Mouse (Mus musculus) left cerebral cortex, postnatal 14 days (tissue): Measurements from ENCODE around the gene Inip. TPM values are rescaled to one million over a fixed set of nuclear protein-coding genes. Genes with fewer than 3 reads are reported as not detected.

Source experiments
- DNase-seq, 2 experiments: peaks; one replicate each; pipeline ENCODE4 v3.0.0; 2021 to 2022; ENCODE audit warnings: low spot score in 2 of 2, mixed read lengths in 1 of 2
- intact Hi-C: fragments of 180-260 bp; cut with DNase I; formaldehyde crosslinking; loops from one replicate; pipeline ENCODE4 v1.15.1; 2025
- long read RNA-seq, 2 experiments: library from polyadenylated mRNA; stranded (forward); transcript quantifications; one replicate each; pipeline ENCODE4 v2.0.0; 2021
- total RNA-seq, 2 experiments: library from RNA; stranded (reverse); gene quantifications; 2 replicates each; pipeline ENCODE4 v1.2.3; 2021

Inip gene
- 10 to 100 TPM; 24.2 to 24.6 TPM for total RNA-seq
- long read RNA-seq, experiment 1, transcript Inip-201 (5 exons, 3,237 nt) = minor isoform, 9 of 29 reads
- long read RNA-seq, experiment 1, transcript Inip-203 (3 exons, 1,654 nt) = major isoform, 14 of 29 reads
- long read RNA-seq, experiment 1, partial matches to known transcripts = 0 of 29 reads
- long read RNA-seq, experiment 1, other reads (novel, unspliced or antisense) = 3 of 29 reads
- long read RNA-seq, experiment 2, transcript Inip-203 (3 exons, 1,654 nt) = minor isoform, 9 of 25 reads
- long read RNA-seq, experiment 2, transcript Inip-201 (5 exons, 3,237 nt) = major isoform, 12 of 25 reads
- long read RNA-seq, experiment 2, partial matches to known transcripts = 0 of 25 reads
- long read RNA-seq, experiment 2, other reads (novel, unspliced or antisense) = 3 of 25 reads

- intact Hi-C loops = no loop called here
- DNase-seq = no peak
Observed at GRCm38 (mm10) chr4:59801489-59801888, at the start of gene Inip. Gene Inip, minus strand, starts transcription at chr4:59801589.

- intact Hi-C loops = no loop called here
- DNase-seq = peak; percentile 57 to 67
Observed at GRCm38 (mm10) chr4:59850181-59850580, 48.8 kb upstream of the Inip start.

- intact Hi-C loops = no loop called here
Observed at GRCm38 (mm10) chr4:59847447-59847846, 46.1 kb upstream of the Inip start.

DNA sequence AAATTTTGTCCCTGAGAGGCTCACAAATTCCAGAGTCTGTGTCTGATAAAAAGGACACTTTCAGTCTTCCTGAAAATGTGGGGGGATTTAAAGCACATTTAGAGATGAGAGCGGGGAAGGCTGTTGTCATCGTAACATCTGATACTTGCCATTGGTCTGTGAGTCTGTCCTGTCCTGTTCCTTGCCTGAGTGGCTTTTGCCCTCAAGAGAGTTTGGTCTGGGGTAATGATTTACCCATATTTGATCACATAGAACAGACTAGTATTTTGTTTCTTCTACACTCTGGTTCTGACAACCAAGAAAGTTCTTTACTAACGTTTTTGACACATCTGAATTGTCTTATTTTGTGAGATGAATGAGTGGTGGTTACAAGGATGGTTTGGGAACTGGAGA, 43.9 kb upstream of the Inip start:
- intact Hi-C loops = no loop called here

More at GRCm38 (mm10) chr4:59847447-59847846, 46.1 kb upstream of the Inip start:
- DNase-seq = no peak

GRCm38 (mm10) chr4:59844460-59845244, 43.3 kb upstream of the Inip start:
- intact Hi-C loops = no loop called here
- DNase-seq = no peak

More for the DNA sequence above, 43.9 kb upstream of the Inip start:
- no peak for DNase-seq

GRCm38 (mm10) chr4:59837659-59838058, 36.3 kb upstream of the Inip start:
- DNase-seq = no peak
- intact Hi-C loops = no loop called here

DNA sequence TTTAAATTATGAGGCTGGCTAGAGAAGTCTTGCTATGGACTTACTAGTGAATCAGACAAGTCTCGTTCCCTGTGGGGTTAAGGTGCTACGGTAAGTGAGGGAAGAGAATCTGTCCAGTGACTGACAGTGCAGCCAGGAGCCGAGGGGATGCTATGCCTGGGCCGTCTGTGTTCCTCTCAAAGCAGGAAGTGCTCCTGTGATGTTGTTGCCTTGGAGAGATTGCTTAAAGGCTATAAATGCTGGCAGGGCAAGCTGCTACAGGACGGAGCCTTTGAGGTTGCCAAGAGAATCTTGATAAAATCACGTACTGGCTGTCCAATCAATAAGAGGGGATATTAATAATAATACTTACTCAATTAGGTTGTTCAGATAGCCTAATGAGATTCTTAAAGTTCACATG, 31.4 kb upstream of the Inip start:
- intact Hi-C loops = no loop called here
- DNase-seq = no peak

DNA sequence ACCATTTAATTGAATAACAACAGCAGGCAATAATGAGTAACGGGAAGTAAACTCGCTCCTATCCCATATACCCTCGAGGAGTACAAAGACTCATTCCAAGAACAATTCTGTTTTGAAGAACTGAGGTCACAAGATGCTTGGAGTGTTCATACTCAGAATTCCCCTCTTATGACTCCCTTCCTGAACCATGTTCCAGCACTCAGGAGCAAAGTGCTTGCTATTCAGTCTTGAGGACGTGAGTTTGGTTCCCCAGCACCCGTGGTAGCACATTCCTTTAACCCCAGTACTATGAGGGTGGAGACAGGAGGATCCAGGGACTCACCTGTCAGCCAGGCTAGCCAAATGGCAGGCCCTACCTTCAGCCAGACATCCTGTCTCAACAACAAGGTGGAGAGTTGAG, 29.6 kb upstream of the Inip start:
- no peak for DNase-seq
- intact Hi-C loops = no loop called here

GRCm38 (mm10) chr4:59829072-59829471, 27.7 kb upstream of the Inip start:
- DNase-seq = peak in 1 of 2 experiments; percentile 41
- intact Hi-C loops = no loop called here

DNA sequence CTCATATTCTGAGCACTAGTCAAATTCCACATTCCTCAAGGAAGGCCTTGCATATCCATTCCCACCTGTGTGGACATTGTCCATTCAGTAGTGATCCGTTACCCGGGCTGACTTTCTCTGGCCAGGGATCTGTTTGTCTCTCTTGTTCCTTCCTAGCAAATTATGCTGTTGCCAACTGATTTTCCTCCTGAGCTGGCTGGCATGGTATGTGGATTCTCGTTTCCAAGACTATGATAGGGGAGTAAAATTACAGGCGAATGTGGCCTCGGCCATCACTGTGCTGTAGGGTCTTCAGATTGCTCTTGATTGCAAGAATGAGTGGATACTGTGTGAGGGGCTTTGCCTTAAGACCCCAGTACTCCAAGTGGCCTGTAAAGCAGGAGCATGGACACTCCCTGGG, 25.0 kb upstream of the Inip start:
- intact Hi-C loops = no loop called here
- no peak for DNase-seq

GRCm38 (mm10) chr4:59825634-59826033, 24.2 kb upstream of the Inip start:
- intact Hi-C loops = no loop called here
- peak in 1 of 2 experiments; percentile 46 for DNase-seq

DNA sequence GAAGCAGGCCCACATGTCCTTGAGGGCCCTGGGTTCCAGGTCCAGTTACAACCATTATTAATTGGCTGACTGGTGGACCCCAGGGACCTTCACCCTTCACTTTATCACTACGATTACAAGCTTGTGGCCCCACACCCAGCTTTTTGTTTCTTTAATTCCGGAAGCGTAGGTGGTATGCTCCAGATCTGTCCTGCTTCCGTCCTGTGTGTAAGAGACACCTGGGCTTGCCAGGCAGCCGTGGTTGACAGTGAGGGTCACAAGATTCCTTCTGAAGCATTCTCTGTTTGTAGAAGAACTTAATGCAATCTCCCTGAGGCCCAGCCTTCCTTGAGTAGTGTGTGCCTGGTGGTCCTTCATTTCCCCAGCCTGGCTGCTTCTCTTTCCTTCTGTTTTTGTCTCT, 23.5 kb upstream of the Inip start:
- DNase-seq = no peak
- intact Hi-C loops = no loop called here

- peak; percentile 54 to 66 for DNase-seq
- intact Hi-C loops = no loop called here
Observed at GRCm38 (mm10) chr4:59823470-59823869, 22.1 kb upstream of the Inip start.

DNA sequence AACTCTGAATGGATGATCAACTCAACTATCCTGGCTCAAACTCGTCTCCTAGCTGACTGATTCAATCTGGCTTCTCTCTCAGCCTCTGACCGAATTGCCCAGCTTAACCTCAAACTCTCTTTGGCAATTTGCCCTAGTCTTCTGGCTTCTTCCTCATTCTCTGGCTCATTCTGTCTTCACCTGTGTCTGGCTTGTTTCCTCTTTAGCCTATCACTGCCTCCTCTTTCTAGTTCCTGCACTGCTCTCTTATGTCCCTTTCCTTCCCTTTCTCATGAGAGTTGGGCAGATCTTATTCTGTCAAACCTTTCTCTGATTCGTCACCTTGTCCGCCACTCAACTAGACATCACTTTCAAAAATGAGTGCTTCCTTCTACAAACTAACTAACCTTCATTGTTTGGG, 20.7 kb upstream of the Inip start:
- intact Hi-C loops = no loop called here
- DNase-seq = no peak

GRCm38 (mm10) chr4:59821516-59821915, 20.1 kb upstream of the Inip start:
- DNase-seq = no peak
- intact Hi-C loops = no loop called here

DNA sequence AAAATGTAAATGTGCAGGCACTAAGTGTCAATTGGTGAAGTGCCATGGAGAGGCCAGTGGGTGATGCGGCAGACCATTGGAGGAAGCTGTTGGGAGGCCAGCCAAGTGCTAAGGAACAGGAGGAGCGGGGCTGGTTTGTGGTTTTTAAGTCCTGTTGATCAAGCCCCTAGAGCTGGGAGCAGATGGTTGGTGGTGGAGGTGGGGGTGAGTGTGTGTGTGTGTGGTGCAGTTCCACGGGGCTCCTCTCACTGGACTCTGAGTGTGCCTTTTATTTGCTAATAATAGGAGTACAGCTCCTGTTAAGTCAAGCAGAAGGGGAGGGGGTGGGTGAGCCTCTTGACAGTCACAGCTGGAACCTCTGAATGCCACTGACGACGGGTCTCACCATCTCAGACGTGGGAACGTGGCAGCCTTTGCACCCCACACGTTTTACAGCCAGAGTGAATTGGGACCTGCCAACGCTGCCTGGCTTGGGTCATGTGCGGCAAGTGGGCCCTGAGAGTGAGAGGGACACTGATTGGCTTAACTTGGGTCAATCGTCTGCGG, 18.2 kb upstream of the Inip start:
- DNase-seq = peak in 1 of 2 experiments; percentile 37
- intact Hi-C loops = no loop called here

DNA sequence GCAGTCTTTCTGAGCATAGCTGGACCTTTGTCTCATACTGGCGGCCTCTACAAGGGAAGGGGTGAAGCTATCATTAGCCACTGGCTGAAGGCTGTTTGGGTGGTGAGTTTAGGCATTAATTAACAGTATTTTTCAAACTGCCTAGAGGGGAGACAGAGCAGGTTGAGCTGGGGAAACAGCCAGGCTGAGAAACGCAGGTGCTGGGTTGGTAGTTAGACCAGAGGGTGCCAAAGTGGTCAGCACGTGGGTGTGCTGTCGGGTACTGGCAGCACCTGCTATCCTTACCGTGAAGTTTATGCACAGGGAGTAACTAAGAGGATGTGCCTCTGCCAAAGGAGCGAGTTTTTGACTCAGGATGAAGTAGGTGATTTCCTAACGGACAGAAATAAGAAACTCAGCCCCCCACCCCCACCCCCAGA, 17.7 kb upstream of the Inip start:
- DNase-seq = no peak
- intact Hi-C loops = no loop called here

GRCm38 (mm10) chr4:59818498-59818897, 17.1 kb upstream of the Inip start:
- DNase-seq = no peak
- intact Hi-C loops = no loop called here

DNA sequence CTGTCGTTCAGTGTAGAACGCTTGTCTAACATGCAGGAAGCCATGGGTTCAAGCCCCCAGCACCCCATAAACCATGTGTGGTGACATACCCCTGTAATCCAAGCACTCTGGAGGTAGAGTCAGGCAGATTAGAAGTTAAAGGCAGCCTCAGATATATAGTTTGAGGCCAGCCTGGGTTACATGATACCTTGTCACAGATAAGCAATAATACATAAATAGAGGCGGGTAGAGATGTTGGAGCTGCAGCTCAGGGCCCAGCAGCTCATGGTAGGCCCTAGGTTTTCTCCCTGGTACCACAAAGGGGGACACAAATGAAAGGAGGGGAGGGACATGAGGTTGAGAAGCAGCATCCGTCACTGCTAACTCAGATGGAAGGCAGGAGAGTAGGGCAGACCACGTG, 16.4 kb upstream of the Inip start:
- intact Hi-C loops = no loop called here
- no peak for DNase-seq

DNA sequence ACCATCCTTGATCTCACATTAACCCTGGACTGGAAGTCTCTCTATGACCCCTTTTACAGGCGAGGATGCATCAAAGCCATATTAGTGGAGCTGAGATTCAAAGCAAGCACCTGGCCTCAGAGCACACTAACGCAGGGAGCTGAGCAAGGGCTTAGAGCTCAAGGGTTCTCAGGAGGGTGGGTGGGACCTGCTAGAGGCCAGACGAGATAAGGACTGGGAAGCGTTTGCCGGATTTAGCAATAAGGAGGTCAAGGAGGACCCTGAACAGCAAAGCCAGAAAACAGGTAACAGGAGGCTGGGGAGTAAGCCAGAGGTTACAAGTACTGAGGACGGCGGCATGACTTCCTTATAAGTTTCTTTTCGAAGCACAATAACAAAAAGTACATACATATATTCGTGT, 15.1 kb upstream of the Inip start:
- no peak for DNase-seq
- intact Hi-C loops = no loop called here
